Mouse (Mus musculus) adipocyte (in vitro differentiated cells): ENCODE results near the gene Frmd6.

Experiments
- DNase-seq: peaks from one replicate; pipeline ENCODE4 v3.0.0-alpha.2; 2016; ENCODE audit warnings: low spot score

Gene Frmd6

DNA sequence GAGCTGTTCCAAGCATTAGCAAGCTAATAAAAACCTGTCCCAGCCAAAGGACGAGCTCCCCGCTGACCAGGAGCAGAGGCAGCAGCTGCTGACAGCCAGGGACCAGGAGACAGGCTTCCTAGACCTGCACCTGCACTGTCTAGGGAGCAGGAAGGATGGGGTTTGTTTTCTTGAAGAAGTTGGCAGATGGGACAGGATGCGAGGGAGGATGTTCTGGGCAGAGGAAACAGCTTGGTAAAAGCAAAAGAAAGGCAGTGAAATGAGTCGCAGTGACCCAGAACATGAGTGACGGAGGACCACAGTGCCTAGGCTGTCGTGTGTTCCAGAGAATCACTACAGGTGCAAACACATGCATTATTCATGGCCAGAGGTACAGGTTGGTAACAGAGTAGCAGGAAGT, 27.7 kb downstream of the Frmd6 start:
- no peak for DNase-seq

DNA sequence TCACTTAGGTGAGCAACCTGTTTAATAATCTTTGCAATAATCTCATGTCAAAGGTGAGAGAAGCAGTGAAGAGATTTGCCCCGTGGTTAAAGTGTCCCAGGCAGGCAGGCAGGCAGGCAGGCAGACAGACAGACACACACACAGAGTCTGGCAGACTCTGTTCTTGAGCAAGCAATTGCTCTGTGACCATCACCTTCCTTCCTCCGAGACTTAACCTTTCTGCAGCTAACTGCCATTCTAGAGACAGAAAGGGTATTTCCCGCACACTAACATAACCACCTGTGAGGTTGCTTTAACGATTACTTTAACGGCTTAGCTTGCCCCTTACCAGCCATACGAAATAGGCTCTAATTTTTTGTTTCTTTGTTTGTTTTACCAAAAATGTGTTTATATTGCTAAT, 30.4 kb downstream of the Frmd6 start:
- no peak for DNase-seq

GRCm38 (mm10) chr12:70856776-70857175, 31.5 kb downstream of the Frmd6 start:
- DNase-seq = no peak

DNA sequence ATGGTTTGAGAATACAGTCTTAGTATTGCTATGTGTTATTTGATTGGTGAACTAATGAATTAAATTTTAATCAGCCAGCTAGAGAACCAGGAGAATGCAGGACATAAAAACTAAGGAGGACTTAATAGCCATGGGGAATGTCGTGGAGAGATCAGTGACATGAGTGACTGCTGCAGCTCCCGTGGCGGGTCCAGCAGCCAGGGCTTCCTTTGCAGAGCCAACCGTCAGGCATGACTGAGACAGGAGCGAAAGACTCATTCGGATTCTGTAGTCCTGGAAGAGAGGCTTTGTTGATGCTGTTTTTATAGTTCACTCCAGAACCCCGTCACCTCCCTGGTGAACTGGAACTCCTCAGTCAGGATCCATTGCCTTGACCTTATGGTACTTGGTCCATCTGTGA, 38.0 kb downstream of the Frmd6 start:
- no peak for DNase-seq

DNA sequence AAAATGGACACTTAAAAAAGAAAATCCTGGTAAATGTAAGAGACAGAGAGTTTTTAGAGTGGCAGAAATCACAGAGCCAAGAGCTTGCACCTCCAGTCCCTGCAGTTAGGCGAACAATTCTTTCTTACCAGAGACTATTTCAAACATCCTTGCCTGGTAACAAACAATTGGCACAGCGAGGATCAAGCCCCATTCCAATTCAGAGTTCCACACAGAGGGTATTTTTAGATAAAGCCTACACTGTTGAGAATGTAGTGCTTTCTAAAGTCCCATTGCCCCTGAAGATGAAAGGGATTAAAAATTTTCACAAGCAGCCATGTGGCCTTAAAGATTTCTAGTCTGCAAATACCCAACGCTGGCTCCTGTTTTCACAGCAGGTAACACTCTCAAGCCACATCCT, 42.5 kb downstream of the Frmd6 start:
- DNase-seq = no peak

GRCm38 (mm10) chr12:70868190-70868987, 43.1 kb downstream of the Frmd6 start:
- DNase-seq = no peak

- DNase-seq = no peak
Measured at GRCm38 (mm10) chr12:70868988-70869291, 43.6 kb downstream of the Frmd6 start.

DNA sequence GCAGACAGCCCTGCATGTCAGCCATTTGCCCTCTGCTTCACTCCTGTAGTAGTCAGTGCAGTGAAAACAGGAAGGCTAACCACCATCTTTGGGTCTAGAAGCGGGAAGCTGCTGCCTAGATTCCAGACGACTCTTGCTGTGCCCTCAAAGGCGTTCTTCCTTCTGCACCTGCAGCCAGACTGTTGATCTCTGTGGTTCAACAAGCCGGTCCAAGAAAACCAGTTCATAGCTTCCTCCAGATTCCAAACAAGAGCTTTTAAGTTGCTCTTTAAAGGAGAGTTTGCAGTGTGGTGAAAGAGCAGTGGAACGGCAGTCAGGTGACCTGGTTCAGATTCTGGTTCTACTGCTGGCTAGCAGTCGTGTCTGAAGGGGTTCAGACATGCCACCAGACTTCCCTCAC, 48.2 kb downstream of the Frmd6 start:
- no peak for DNase-seq

DNA sequence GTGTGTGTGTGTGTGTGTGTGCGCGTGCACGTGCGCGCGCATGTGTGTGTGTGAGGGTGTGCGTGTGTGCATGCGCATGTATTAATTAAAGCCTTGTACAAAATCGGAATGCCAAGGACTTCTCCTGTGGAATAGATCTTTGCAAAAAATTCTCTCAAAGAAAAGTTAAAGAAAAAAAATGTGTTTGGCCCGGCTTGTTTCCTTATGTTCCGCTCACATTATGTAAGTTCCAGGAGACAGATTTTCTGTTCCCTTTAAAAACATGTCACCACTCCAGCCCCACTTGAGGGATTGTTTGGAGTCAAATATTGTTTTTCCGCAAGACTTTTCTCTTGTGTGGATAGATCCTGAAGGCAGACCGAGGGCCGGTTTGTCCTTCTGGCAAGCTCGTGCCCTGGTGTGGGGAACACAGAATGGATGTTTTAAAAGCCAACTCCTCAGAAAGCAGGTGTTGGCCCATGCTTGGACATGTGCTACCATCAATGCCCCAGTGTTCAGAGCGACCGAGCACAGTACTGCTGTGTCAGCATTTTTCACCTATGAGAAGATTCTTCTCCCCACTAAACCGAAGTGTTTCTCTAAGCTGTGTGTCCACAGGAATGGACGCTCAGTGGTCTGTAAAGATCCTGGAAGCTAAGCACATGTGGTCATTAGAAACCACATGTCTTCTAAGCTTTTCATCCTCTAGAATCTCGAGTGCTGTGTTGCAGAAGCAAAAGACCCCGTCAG, 51.1 kb downstream of the Frmd6 start:
- DNase-seq = no peak

- no peak for DNase-seq
Measured at GRCm38 (mm10) chr12:70877926-70878710, 52.8 kb downstream of the Frmd6 start.

- DNase-seq = no peak
Measured at GRCm38 (mm10) chr12:70880396-70880975, 55.2 kb downstream of the Frmd6 start.

- no peak for DNase-seq
Measured at GRCm38 (mm10) chr12:70881340-70881739, 56.0 kb downstream of the Frmd6 start.

DNA sequence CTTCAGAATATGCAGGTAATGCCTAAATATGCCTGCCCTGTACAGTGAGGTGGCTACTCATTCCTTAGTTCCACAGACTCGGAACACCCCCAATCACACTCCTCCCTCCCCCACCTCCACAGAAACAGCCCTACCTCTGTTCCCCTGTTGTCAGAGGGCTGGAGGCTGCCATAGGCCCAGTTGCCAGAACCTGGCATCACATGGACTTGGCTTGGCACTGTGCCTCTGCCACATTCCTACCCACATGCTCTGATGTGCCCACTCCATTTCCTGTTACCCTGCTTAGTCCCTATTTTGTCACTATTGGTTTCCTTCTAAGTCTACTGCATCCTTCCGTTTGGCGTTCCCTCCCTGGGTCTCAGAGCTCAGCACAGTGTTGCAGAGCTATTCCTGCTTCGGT, 56.5 kb downstream of the Frmd6 start:
- no peak for DNase-seq

DNA sequence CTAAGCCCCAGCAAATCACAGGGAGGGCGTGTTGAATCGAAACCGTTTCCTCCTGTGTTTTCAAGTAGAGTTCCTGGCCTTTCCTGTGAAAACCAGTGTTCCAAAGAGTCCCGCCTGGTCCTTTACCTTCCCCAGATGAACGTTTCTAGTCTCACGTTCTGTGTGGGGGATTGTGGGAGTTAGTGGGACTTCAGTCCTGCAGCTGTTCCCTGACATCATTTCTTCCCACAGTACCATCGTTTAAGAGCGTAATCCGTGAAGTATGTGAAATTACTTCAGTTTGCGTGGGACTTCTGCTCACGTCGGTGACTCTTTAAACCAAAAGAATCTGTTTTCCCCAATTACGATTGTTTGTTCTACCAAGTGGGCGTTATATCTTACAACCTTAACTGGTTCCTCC, 57.8 kb downstream of the Frmd6 start:
- DNase-seq = no peak

DNA sequence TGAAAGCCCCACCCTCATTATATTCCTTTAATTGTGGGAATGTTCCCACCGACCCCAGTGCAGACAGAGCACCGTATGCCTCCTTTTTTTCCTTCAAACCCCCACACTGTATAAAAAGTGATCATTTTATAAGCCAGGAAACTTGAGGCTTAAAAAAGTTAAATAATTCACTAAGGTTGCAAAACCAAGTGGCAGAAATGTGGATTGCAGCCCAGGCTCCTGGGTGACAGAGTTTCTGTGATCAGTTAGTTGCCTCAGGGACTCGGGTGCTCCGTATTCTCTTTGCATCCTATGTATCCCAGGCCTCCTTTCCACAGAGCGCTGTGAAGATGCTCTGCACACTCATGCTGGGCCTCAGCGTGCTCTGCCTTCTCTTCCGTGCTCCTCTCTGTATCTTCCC, 58.8 kb downstream of the Frmd6 start:
- DNase-seq = peak; percentile 51

- DNase-seq = no peak
Measured at GRCm38 (mm10) chr12:70884973-70885372, 59.7 kb downstream of the Frmd6 start.

DNA sequence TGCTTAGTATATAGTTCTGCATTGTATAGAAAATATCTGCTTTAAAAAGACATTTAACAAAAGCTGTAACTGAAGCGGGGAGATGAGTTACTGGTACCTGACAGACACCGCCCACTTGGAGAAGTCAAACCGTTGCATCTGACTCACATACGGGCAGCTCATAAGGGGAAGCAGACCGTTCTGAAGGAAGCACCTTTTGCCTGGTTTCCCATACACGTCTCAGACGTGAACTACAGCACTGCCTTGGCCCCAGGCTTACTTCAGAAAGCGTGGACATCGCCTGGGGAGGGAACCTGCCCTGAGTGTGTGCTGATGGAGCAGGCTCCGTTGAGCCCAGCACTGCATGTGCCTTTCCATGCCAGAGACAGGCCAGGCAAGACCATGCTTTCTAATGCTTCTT, 60.3 kb downstream of the Frmd6 start:
- no peak for DNase-seq

DNA sequence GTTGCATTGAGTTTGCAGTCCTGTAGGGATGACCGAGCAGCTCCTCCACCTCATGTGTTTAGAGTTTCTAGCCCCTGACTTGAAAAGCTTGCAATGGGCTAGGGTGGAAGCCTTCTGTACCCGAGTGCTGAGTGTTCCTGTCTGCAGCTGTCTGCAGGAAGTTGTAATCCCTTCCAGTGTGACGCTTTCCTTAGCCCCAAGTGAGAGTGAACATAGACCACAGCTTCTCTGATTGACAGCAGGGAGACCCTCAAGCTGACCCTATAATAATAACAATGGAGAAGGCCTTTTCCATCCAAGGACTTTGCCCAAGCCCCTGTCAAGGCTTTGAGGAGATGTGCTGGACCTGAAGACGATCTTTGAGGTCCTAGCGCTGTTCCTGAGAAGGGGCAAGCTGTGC, 65.1 kb downstream of the Frmd6 start:
- no peak for DNase-seq

- no peak for DNase-seq
Measured at GRCm38 (mm10) chr12:70890874-70891470, 65.7 kb downstream of the Frmd6 start.

GRCm38 (mm10) chr12:70895275-70895674, 70.0 kb downstream of the Frmd6 start:
- no peak for DNase-seq

- no peak for DNase-seq
Measured at GRCm38 (mm10) chr12:70896068-70896467, 70.8 kb downstream of the Frmd6 start.

DNA sequence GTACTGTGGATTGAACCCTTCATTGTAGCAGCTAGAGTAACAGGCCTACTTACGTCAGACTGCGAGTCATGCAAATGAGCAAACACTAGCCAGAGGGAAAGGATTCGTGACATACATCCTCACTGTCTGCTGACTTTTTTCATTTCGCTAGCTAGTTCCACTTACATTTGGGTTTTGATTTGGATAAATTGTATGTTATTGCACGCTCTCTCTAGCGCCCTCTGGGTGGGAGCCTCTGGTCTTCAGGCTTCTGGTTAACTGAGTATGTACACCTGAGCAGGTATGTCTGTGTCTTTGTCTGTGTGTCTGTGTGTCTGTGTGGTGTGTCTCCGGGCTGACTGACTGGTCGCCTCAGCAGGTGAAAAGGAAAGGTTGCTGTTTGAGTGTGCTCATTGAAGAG, 72.1 kb downstream of the Frmd6 start:
- no peak for DNase-seq
